Mouse (Mus musculus) adrenal gland, postnatal 14 days (tissue): ENCODE measurements around the gene Olfr470. TPM values are rescaled to one million over a fixed set of nuclear protein-coding genes. Genes with fewer than 3 reads are reported as not detected.
"Not testable (repeated sequence)": the region's sequence is repeated elsewhere in the genome, so short reads cannot be mapped to it uniquely, and the experiment has no call there.

Experiments
- DNase-seq: peaks from one replicate; pipeline ENCODE4 v3.0.0; 2021; ENCODE audit warnings: mixed read lengths
- long read RNA-seq, 2 experiments: library from polyadenylated mRNA; stranded (forward); transcript quantifications; one replicate each; pipeline ENCODE4 v2.0.0; 2021
- total RNA-seq: library from RNA; stranded (reverse); gene quantifications from 2 replicates; pipeline ENCODE4 v1.2.3, GENCODE M21; 2021

The Olfr470 gene
- total RNA-seq: not detected in 2 replicates
- long read RNA-seq, experiment 1: 0 reads
- long read RNA-seq, experiment 2: 0 reads

DNA sequence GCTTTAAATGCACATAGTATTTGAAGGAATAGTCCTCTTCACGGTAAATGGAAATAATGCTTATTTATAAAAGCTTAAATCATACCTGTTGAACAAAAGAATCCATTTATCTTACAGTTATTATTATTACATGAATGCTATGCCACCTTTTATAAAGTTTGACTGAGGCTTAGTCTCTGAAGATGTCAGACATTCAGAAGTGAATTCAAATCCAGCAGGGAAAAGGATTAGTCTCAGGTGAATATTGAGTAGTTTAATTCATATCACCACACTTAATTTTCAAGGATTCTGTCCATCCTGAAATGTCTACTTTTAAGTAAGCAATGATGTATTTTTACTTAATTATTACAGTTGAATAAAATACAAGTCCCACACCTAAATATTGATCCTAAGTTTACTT lies at the start of gene Olfr470:
Gene Olfr470, minus strand, starts transcription at position 101 of the 400 bp plus-strand sequence.
- DNase-seq: not testable (repeated sequence)

- DNase-seq: no peak
Observed at GRCm38 (mm10) chr7:107841719-107842118, 5.6 kb downstream of the Olfr470 start.

DNA sequence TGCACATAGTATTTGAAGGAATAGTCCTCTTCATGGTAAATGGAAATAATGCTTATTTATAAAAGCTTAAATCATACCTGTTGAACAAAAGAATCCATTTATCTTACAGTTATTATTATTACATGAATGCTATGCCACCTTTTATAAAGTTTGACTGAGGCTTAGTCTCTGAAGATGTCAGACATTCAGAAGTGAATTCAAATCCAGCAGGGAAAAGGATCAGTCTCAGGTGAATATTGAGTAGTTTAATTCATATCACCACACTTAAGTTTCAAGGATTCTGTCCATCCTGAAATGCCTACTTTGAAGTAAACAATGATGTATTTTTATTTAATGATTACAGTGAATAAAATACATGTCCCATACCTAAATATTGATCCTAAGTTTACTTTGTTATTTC lies 21.8 kb downstream of the Olfr470 start, which contains the start of gene Olfr469:
Gene Olfr469, minus strand, starts transcription at position 101 of the 400 bp plus-strand sequence.
- DNase-seq: not testable (repeated sequence)

- not testable (repeated sequence) for DNase-seq
Observed at GRCm38 (mm10) chr7:107823867-107824266, 23.4 kb downstream of the Olfr470 start.

DNA sequence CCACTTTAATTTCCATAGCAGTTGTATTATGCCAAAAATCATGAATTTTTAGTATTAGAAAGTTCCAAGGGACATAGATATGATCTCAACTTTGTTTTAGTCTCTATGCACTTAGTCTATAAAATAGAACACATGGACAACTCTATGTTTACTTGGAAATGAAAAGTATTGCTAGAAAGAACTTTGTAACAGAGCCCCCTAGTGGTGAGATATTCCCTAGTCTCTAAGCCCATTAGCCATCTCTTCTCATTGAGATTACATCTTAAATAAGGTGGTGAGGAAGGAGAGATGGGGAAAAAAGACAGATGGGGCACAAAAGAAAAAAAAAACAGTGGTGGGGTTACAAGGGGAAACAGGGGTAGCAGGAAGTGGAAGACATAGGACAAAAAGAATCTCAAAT lies 27.8 kb downstream of the Olfr470 start:
- DNase-seq: no peak

GRCm38 (mm10) chr7:107811963-107812362 lies 35.3 kb downstream of the Olfr470 start, which contains the start of gene Olfr467:
Olfr467 (plus strand) TSS chr7:107812263.
- no peak for DNase-seq

DNA sequence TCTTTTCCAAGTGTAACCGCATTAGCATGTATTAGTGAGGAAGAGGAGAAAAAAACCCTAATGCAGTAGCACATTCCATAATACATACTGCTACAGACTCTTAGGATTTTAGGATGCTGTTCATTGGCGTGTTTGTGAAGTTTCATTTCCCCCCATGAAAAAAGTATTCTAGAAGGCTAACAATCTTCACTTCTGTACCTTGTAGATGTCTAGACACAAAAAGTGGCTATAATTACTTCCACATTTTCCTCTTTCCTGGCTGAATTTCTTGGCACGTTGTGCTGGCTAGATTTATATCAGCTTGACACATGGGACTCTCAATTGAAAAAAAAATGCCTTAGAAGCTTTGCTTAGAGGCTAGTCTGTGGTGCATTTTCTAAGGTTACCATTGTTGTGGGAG lies 45.2 kb downstream of the Olfr470 start:
- no peak for DNase-seq

DNA sequence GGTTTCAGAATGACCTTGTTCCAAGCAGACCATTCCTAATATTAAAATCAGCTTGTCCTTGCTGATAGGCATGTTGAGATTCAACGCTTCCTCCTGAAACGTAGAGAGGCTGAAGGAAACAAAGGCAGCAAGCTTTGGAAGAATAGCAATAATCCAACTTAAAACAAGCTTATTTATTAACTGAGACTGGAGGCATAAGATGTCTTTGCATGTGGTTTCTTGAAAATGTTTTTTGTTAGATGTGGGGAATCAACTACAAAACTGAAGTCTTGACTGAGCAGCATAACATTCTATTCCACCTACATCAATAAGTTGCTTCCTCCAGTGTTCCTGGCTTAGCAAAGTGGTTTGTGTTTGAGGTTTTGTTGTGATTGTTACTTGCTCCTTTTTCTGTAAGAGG lies 46.2 kb downstream of the Olfr470 start, which contains the start of gene Ovch2:
Gene Ovch2, minus strand, starts transcription at position 101 of the 400 bp plus-strand sequence.
- no peak for DNase-seq

DNA sequence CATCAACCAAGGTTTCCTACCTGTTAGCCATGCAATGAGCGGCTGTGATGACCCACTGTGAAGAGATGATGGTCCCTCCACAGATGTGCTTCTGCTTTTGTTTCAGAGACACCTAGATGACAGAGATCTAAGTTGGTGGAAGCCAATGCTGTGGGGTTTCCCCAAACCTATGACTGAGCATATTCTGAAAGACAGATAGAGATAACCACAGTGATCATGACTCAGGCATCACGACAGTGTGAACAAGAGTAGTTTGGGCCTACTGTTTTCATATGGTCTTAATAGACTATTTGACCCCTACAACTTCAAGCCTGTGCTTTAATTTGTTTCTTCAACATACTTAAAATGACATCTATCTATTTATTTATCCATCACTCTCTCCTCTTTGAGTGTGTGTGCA lies 50.8 kb downstream of the Olfr470 start:
- DNase-seq: no peak

Other genes starting within 250 kb of the Olfr470 start
- not detected in 2 replicates for gene 5330417H12Rik, start 222.3 kb downstream of the Olfr470 start, total RNA-seq
- not detected in 2 replicates for gene Cyb5r2, start 89.5 kb downstream of the Olfr470 start, total RNA-seq
- gene Ovch2, start 46.3 kb downstream of the Olfr470 start, total RNA-seq: not detected in 2 replicates
- not detected in 2 replicates for gene Olfr467, start 35.2 kb downstream of the Olfr470 start, total RNA-seq
- not detected in 2 replicates for gene Olfr469, start 21.9 kb downstream of the Olfr470 start, total RNA-seq
- gene Olfr472, start 50.4 kb upstream of the Olfr470 start, total RNA-seq: not detected in 2 replicates
- not detected in 2 replicates for gene Olfr473, start 83.0 kb upstream of the Olfr470 start, total RNA-seq
- gene Olfr474, start 107.2 kb upstream of the Olfr470 start, total RNA-seq: not detected in 2 replicates
- not detected in 2 replicates for gene Olfr476, start 117.3 kb upstream of the Olfr470 start, total RNA-seq
- gene Olfr477, start 139.2 kb upstream of the Olfr470 start, total RNA-seq: not detected in 2 replicates
- not detected in 2 replicates for gene Olfr478, start 186.5 kb upstream of the Olfr470 start, total RNA-seq
- not detected in 2 replicates for gene Olfr479, start 203.2 kb upstream of the Olfr470 start, total RNA-seq
- gene Olfr480, start 219.9 kb upstream of the Olfr470 start, total RNA-seq: not detected in 2 replicates
- not detected in 2 replicates for gene Olfr481, start 232.4 kb upstream of the Olfr470 start, total RNA-seq